Mouse (Mus musculus) right cerebral cortex, postnatal 14 days (tissue): ENCODE data around the gene Ube2d2b.

ENCODE experiments used
- DNase-seq: peaks from one replicate; pipeline ENCODE4 v3.0.0; 2022

The Ube2d2b gene

GRCm38 (mm10) chr5:107855546-107855945 is 25.6 kb downstream of the Ube2d2b start:
- no peak for DNase-seq

- no peak for DNase-seq
Measured at GRCm38 (mm10) chr5:107858963-107859362, 29.1 kb downstream of the Ube2d2b start.

GRCm38 (mm10) chr5:107863971-107864370 is 34.1 kb downstream of the Ube2d2b start:
- no peak for DNase-seq

- no peak for DNase-seq
Measured at GRCm38 (mm10) chr5:107866127-107867126, 36.5 kb downstream of the Ube2d2b start.

- DNase-seq: peak; percentile 37
Measured at GRCm38 (mm10) chr5:107867970-107868904, 38.3 kb downstream of the Ube2d2b start.

- peak; percentile 82 for DNase-seq
Measured at GRCm38 (mm10) chr5:107868905-107869424, 39.1 kb downstream of the Ube2d2b start.

GRCm38 (mm10) chr5:107869701-107870100 is 39.8 kb downstream of the Ube2d2b start:
- DNase-seq: no peak

- DNase-seq: no peak
Measured at GRCm38 (mm10) chr5:107873330-107873729, 43.4 kb downstream of the Ube2d2b start.

GRCm38 (mm10) chr5:107873886-107874302 is 44.0 kb downstream of the Ube2d2b start:
- DNase-seq: no peak

GRCm38 (mm10) chr5:107874561-107875260 is 44.8 kb downstream of the Ube2d2b start, which contains the start of gene Evi5:
TSS of gene Evi5 (minus strand) at chr5:107875107.
- no peak for DNase-seq

- DNase-seq: no peak
Measured at GRCm38 (mm10) chr5:107875261-107875611, 45.3 kb downstream of the Ube2d2b start.

GRCm38 (mm10) chr5:107877053-107877452 is 47.2 kb downstream of the Ube2d2b start:
- no peak for DNase-seq

- no peak for DNase-seq
Measured at GRCm38 (mm10) chr5:107880710-107881109, 50.8 kb downstream of the Ube2d2b start.
